Mouse (Mus musculus): ENCODE results near the gene Otud7b. TPM values are rescaled to one million over a fixed set of nuclear protein-coding genes. Genes with fewer than 3 reads are reported as not detected.

The Otud7b gene
- 10 to 100 TPM in 1 of 2 experiments, 1 to 10 TPM in 1; 8.0 to 12.0 TPM for polyA plus RNA-seq (2017; shearing (Covaris generic))

DNA sequence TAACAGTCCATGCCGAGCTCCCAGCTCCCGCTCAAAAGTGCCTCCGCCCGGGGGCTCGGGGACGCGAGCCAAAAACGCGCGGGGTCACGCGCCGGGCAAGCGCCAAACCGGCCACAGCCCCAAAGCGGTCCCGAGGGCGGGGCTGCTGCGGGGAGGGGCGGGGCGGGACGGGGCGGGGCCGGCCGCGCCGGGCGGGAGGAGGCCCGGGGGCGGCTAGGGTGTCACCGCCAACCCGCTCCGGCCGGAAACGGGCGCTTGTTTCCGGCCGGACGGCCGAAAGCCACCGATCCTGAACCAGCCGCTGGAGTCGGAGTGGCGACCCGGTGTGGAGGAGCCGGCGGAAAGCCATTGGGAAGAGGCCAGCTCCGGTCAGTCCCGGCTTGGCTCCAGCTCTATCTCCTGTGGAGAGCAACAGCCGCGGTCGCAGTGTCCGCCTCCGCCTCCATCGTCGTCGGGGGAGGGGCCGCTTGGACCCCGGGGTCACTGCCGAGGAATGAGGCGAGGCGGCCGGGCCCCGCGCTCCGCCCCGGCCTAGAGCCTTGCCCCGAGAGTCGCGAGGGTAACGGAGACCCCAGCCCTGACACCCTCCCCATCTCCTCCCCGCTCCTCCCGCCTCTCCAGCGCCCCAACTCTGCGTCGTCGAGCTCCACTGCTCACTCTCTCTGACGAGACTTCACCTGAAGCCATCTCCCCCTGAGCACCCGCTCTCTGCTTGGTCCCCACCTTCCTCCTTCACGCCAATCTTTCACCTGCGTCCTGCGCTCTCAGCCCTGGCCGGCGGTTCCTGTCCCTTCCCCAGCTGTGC, at the start of gene Otud7b:
Otud7b (plus strand) TSS at position 267 of the 805 bp plus-strand sequence.
- peak; percentile 50 for ATAC-seq

DNA sequence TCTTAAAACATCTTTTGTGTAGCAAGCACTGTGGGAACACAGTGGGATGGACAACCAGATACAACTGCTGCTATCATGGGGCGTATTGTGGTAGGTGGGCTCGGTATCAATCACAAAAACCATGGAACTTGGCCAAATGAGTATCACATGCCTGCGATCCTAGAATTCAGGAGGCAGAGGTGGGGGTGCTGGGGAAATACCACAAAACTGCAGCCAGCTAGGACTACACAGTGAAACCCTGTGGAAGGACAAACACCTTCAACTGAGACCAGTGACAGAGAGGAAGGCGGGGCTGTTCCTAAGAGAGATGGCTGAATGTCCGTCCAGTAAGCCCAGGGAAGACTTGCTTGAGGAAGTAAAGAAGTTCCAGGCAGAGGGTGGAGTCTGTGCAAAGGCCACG, 49.0 kb upstream of the Otud7b start:
- ATAC-seq, result no peak

DNA sequence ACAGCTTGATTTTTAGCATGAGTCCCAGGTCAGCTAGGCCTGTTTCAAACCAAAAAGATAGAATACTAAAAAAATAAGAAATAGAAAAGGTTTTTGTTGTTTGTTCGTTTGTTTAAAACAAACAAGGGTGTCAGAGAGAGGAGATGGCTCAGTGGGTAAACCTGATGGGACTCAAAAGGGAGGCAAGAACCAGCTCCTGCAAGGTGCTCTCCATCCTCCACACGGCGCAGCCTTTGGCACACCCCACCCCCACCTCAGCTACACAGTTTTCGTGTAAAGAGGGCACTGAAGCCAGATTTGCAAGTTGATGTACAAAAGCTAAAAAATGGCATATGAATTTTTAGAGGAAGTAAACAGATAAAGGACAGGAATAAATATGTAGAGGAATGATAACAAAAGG, 48.3 kb upstream of the Otud7b start:
- no peak for ATAC-seq

DNA sequence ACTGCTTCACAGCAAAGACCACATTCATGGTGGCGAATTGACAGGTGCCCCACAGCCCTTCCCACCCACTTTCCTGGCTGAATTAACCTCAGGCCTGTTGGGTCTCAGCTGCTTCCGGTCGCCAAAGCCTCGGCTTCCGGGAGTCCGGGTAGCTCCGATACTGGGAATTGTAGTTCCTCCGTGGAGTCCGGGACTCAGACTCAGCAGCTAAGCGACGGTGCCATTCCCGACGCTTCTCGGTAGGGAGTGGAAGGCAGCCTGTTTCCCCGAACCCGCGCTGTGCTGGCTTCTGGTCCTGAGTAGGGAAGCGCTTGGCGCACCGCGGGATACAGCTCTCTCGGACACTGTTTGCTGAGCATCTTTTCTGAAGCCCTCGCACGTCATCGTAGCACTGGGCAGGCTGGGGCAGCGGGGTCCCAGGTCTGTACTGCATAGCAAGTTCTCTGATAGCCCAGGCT, 46.6 kb upstream of the Otud7b start:
- peak; percentile 85 for ATAC-seq

DNA sequence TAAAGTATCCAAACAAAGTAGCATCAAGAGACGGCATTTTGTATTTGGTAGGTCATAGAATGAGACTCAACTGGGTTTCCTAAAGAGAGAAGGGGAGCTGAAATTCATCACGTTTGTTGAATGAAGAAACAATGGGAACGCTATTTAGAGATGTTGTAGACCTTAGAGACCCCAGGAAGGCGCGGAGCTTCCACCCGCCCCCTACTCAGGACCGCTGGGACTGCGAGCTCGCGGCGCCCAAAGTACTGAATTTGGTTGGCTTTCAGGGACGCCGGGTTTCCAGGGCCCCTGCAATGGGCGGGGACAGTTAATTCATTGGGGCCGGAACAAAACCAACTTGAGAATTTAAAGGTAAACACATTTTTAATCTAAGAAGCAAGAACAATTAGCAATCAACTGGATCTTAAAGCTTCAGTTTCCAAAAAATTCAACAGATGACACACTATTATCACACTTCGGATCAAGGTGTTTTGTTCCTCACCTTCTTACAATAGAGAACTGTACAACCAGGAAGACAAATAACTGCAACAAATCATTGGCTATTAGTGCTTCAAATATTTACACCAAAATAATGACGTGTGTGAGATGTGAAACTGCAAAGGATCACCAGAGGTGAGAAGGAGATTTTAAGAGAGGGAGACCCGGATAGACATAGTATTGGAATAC, 46.0 kb upstream of the Otud7b start, which contains the start of gene Vps45:
Vps45 (minus strand) TSS at position 236 of the 666 bp plus-strand sequence.
- ATAC-seq, result peak; percentile 80

DNA sequence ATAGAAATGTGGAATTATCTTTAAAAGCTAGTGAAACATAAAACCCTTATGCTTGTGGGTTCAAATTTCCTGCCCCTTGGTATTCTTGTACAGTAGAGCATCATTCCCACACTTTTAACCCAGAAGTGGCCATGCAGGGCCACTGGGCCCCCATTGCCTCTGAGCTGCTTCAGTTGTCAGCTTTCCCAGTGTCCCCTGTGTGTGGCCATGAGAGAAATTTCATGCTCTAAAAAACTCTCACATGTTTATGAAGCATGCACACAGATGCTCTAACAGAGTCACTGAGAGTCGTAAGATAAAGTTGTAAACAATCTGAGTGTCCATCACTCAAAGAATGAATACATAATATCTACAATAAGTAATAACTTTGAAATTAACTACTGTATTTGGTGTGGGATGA, 44.2 kb upstream of the Otud7b start:
- no peak for ATAC-seq

DNA sequence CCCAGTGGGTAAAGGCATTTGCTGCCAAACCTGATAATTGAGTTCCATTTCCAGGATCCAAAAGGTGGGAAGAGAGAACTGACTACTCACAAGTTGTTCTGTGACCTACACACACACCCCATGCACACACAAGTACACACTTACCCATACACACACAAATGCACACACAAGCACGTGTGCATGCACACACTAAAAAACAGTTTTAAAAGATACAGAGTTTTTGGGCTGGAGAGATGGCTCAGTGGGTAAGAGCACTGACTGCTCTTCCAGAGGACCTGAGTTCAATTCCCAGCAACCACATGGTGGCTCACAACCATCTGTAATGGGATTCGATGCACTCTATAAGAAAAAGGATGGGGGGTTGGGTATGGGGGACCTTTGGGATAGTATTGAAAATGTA, 41.0 kb upstream of the Otud7b start:
- ATAC-seq, result no peak

DNA sequence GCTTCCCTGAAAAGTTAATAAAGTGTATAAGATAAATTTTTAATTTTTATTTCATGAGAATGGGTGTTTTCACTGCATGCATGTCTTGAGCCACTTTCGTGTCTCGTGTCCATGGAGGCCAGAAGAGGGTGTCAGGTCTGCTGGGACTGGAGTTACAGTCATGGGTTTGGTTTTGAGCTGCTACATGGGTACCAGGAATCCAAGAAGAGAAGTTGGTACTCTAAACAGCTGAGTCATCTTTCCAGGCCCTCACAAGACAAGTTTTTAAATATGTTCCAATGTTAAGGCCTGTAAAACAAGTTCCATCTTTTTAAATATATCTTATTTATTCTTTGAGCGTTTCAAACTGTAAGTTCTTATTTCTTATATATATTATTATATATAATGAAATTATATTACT, 40.1 kb upstream of the Otud7b start:
- ATAC-seq, result no peak

DNA sequence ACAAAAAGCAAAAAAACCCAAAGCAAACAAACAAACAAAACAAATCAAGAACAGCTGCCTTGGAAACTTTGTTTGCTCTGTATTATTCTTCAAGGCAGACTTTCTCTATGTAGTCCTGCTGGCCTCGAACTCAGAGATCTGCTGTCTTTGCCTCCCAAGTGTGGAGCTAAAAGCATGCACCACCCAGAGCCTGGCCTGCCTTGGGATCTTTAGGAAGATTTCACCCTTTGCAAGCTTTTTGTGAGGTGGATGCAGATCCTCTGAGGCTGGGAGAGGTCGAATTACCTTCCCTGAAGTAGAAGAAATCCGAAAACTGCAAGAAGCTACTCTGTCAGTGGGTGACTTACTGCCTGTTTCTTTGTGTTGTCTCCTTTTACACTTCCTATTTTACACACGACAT, 39.2 kb upstream of the Otud7b start:
- ATAC-seq, result no peak

DNA sequence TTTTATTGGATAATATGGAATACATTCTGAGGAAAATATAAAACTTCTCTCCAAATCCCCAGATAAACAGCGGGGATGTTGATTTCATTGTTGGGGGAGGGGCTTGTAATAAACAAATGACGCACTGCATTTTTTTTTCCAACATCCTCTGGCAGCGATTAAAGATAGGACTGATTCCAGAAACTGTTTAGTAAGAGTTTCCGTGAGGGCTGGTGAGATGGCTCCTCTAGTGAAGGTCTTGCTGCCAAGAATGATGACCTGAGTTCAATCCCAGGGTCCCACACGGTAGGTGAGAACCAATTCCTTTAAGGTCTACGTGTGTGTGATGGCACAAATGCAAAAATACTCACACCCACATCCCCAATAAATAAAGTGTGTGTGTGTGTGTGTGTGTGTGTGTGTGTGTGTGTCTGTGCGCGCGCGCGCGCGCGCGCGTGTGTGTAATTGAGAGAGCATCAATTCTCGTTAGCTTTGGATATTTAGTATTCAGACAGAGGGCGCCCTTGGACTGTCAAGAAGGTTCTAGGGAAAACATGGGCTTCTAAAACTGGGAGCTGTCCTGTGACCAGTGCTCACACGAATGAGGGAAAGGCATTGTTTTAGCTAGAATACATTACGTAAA, 38.5 kb upstream of the Otud7b start:
- no peak for ATAC-seq

DNA sequence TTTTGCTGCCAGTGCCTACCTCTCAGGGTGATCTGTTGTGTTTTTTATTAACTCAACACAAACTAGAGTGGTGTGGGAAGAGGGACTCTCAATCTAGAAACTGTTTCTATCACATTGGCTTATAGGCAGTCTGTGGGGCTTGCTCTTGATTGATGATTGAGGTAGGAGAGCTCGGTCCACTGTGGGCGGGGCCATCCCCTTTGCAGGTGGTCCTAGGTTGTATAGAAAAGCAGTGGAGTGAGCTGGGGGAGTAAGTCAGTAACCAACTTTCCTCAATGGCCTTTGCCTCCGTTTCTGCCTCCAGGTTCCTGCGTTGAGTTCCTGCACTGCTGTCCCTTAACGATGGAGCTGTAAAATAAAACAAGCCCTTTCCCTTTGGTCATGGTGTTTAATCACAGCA, 37.6 kb upstream of the Otud7b start:
- no peak for ATAC-seq

DNA sequence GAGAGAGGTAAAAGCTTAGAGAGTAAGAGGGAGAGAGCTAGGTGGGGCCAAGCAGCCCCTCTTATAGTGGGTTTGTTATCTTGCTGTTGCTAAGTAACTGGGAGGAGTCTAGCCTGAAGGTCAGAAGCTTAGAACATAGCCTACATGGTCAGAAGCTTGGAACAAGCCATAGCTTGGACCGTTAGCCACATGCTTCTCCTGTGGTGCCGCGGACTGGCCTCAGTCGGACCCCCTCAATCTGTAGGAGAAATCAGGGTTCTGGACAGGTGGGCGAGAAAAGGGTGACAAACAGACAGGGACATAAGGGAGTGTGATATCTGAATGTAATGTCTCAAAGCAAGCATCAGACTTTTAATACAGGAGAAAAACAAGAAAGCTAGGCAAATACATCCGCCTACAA, 35.3 kb upstream of the Otud7b start:
- ATAC-seq, result no peak

DNA sequence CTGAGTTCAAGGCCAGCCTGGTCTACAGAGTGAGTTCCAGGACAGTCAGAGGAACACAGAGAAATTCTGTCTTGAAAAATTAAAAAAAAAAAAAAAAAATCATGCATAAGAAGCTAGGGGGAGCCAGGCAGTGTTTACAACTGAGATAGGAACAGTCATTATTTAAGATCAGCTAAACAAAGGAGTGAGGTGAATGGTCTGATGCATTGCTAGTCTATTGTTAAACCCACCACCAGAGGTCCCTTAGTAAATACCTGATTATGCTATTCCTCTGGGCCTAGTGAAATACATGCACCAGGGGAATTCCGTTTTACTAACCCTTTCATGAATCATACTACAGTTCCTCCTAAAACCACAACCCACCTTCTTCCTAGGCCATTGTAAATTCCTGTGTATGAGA, 34.8 kb upstream of the Otud7b start:
- no peak for ATAC-seq

DNA sequence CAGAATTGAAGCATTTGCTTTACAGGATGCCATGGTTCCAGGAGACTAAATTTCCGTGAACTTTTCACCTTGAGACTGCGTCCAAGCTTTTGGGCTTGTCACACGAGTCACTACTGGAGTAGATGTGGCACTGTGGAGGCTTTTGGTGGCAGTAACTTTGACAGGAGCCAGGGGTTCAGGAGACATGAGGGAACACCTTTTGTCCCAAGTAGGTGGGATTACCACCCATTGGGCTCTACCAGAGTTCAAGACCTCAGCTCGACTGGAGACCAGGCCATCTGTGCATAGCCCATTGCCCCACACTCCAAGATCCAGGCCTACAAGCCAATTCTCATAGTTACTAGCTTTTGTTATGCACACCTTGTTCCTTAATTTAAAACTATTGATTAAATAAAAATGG, 34.1 kb upstream of the Otud7b start:
- ATAC-seq, result no peak

DNA sequence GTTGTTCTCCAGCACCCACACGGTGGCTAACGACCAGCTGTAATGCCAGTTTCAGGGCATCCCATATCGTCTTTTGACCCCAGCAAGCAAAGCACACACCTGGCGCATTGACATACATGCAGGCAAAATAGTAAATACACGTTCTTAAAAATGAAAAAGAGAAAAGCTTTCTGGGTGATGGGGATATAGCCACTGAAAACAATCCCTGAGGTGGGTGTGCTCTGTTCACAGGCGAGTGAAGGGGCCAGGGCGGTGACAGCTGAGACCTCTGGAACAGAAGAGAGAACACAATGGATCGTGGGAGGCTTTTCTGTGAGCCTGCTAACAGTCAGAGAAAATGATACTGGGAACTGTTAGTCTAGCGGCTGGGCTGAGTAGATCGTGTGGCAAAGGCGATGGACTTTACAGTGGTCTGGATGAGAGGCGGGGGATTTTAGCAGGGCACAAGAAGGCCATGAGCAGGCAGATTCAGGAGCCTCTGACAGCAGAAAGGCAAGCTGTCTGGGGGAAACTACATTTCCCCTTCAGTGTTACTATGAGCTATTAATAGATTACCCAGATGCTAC, 31.3 kb upstream of the Otud7b start:
- ATAC-seq, result no peak

DNA sequence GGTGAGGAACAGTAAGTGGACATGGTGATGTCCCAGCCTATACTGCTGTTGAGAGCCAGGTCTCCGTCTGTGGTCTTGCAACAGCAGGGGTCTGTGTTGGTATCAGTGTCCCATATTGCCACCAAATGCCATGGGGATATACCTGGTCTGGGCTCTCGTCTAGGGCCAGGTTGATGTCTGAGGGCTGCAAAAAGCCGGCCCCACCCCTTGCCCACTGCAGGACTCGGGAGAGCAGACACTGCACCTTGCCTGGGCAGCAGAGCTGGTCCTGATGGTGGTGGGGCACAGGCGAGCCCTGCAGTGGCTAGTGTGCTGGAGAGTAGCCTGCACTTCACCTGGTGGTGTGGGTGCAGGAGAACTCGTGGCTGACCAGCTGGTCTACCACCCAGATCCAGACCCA, 26.3 kb upstream of the Otud7b start:
- ATAC-seq, result no peak

DNA sequence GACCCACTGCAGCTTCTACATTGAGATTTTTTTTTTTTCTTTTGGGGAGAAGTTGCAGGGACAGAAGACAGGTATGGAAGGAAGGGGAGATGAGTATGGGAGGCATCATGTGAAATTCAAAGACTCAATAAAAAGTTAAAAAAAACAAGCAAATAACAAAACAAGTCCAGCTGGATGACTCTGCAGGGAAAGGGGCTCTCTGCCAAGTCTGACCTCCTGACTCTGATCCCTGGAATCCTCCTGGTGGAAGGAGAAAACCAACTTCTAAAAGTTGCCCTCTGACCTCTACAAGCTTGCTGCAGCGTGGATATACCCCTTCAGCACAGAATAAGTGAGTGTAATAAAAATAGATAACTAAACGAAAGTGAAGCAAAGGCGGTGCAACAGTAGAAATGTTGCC, 25.6 kb upstream of the Otud7b start:
- no peak for ATAC-seq

DNA sequence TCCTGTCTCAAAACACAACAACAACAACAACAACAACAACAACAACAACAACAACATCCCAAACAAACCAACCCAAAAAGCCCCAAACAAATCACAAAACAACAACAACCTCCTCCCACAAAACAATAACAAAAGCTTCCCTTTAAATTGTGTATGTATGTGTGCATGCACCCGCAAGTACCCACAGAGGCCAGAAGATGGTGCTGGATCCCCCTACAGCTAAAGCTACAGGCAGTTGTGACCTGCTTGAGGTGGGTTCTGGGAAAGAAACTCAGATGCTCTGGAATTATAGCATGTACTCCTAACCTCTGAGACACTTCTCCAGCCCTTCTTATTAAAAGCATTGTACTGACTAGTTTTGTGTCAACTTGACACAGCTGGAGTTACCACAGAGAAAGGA, 23.3 kb upstream of the Otud7b start:
- ATAC-seq, result no peak

DNA sequence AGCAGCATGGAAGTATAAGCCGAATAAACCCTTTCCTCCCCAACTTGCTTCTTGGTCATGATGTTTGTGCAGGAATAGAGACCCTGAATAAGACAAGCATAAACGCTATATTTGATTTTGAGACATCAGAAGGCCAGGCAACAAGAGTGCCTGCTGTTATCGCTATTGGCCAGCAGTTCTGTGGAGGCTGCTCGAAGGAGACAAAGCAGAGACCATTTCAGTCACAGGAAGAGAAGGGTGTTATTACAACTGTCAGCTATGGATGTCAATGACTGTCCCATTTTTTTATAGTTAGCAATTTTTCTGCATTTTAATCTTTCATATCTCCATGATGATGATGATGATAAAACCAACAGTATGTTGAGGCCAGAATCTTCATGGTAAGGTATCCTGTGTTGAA, 22.7 kb upstream of the Otud7b start:
- ATAC-seq, result no peak

DNA sequence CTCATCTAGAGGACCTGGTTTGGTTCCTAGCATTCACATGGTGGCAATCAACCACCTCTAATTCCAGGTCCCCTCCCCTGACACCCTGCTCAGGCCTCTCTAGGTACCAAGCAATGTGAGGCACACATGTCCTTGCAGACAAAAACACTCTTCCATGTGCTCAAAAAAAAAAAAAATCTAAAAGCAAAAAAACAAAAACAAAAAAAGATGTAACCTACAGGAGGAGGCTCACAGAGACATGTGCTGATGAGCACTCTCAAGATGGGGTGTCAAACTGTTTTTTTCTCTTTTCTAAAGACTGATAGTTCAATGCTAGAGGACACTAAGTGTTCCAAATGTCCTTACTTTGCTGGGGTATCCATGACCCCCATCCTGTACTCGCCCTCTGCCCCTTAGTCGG, 22.2 kb upstream of the Otud7b start:
- ATAC-seq, result no peak

DNA sequence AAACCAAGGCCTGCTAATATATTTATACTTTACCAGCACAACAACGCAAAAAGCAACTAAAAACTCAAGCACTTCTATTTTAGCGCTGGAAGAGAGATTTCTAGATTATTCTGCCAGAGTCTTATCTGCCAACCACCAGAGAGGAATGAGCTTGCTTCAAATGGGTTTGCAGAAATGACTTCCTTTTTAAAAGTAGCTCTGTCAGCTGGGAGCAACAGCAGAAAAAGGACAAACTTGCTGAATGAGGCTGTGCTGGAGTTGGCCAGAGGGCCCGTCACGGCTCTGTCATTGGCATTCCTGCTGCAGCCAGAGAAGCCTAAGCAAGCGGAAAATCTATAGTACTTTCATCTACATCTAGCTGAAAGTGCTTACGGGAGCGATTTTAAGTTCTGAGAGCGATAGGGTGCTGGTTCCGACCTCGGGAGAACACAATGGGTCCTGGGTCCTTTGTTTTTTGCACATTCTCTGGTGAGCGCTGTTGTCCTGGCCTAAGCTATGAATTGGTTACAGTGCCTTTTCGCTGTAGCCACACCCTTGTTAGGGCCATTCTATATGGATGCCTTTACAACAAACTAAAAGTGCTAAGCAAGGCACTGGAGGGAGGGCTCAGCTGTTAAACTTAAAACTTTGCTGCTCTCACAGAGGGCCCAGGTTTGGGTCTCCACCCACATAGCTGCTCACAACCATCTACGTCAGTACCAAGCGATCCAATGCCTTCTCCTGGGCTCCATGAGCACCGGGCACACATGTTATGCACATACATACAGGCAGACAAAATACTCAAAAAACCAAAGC, 21.4 kb upstream of the Otud7b start:
- ATAC-seq, result no peak

DNA sequence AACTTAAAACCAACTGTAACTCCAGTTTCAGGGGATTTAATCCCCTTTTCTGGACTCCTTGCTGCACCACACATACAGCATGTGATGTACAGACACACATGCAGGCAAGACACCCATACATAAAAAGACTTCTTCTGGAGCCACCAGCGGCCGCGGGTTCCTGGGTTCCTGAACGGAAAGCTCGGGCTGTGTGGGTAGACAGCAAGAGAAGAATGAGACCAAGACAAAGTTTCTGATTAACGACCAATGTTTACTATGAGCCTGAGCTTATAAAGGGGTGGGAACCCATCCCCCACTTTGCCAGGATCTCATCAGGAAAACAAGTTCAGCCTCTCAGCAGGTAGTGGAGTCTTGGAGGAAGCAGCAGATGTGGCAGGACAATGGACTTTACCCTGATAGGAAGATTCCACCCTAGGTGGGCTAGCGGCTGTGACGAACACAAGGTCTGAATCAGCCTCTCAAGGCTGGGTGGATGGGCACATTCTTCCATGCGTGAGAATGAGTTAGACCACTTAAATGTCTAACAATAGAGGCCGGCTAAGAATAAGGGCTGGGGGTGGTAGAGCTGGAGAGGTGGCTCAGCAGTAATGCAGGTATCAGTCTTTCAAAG, 20.1 kb upstream of the Otud7b start:
- no peak for ATAC-seq

Measured in activated CD4-positive, CD25-positive, alpha-beta regulatory T cell, adult 4 months (primary cell).